Mouse (Mus musculus) mouse trophoblast stem cell (cell line): ENCODE measurements around the gene Stat5b.

Source experiments
- in situ Hi-C, 2 experiments: fragments of 300-500 bp; cut with MseI, MboI; formaldehyde crosslinking; loops; 2 replicates in 1 of 2; 3 replicates in 1 of 2; pipeline ENCODE4 v1.15.1; 2025

The Stat5b gene

DNA sequence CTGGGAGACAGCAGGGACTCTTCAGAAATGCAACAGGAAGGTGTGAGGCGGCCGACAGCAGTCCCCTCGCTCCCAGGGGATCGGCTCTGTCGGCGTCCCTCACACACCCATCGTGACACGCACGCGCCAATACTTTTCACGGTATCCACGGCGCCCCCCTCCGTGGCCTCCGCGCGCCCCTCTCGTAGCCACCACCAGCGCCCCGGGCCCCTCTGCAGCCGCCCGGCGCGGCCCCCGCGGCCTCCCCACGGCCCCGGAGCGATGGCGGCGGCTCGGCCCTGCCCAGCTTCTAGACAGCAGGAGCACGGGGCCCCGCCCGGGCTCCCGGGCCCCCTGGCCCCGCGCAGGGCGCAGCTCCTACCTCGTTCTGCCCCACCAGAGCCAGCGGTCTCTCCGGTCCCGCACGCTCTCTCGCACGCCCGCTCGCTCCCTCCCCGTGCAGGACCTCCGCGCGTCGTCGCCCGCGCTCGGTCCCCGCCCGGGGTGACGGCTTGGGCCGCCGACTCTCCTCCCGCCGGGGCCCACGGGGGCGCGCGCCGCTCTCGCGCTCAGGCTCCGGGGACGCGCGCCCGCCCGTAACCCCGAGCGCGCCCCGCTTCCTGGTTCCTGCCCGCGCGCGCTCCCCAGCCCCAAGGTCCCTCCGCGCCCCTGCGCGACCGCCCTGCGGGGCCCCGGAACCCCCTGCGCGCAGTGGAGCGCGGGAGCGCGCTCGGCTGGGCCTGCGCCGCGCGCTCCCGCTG, at the start of gene Stat5b:
Gene Stat5b (minus strand): TSS at position 687 of the 740 bp plus-strand sequence.
- in situ Hi-C loops = no loop called here

DNA sequence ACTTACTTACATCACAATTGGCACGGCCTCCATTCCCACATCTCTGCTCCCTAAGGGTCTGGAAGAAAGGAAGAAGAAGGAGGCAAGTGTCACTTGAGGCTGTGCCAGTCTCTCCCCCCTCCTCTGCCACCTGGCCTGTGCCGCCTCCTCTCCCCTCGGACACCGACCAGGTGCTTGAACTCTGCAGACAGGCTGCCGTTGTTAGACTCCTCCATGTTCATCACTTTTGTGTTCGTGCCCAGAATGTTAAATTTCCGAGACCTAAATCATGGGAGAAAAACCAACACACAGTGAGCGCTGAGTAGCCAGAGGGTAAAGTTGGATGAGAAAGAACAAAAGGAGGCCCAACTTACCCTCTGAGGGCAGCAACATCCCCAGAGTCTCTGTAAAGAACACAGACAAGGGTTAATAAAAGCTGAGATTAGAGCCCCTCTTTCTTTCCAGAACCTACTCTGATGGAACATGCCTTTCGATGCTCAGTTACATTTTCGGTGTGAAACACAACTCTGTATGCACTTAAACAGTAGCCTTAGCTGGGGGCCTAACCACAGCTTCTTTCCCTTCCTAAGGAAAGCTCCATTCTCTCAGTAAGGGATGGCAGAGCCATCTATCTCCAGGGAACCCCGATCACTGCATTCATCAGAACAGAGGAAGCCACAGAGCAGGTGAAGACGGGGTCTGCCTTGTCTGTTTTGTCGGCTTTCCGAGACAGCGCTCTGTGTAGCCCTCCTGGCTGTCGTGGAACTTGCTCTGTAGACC, 48.1 kb upstream of the Stat5b start:
- in situ Hi-C loops = no loop called here

DNA sequence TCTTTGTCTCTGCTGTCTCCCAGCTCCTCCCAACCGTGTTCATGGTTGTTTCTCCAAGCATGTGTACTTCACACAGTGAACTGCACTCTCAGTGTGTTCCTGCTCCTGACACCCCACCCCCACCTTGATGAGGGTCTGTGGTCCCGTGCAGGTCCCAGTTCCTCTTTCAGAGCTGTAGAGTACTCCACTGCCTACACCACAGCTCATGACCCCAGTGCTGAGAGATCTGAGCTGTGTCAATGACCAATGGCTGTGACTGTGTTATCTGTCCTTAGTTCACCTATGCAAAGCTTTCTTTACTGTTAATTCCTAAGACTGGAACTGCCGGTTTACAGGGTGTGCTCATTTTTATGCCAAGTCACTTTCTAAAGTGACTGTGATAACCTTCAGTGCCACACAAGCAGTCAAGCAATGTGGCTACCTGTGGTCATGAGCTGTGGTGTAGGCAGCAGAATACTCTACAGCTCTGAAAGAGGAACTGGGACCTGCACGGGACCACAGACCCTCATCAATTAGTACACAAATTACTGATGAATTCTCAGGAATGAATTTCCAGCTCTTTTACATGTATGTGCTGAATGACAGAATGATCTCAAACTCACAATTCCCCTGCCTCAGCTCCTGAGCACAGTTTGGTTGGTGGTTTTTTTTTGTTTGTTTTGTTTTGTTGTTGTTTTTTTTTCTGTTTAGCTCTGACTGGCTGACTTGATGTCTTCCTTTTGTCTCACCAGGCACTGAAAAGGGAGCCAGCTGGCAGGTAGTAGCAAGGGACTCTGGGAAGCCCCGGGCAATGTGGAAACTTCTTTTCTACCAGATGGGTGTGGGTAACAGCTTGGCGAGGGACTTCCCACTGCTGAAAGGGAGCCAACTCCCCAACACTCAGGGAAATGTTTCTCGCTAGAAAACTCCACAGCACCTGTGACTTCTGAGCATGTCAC, 47.0 kb upstream of the Stat5b start:
- in situ Hi-C loops = no loop called here

- in situ Hi-C loops = no loop called here
These were observed 45.6 kb upstream of the Stat5b start for GRCm38 (mm10) chr11:100896078-100896477.

DNA sequence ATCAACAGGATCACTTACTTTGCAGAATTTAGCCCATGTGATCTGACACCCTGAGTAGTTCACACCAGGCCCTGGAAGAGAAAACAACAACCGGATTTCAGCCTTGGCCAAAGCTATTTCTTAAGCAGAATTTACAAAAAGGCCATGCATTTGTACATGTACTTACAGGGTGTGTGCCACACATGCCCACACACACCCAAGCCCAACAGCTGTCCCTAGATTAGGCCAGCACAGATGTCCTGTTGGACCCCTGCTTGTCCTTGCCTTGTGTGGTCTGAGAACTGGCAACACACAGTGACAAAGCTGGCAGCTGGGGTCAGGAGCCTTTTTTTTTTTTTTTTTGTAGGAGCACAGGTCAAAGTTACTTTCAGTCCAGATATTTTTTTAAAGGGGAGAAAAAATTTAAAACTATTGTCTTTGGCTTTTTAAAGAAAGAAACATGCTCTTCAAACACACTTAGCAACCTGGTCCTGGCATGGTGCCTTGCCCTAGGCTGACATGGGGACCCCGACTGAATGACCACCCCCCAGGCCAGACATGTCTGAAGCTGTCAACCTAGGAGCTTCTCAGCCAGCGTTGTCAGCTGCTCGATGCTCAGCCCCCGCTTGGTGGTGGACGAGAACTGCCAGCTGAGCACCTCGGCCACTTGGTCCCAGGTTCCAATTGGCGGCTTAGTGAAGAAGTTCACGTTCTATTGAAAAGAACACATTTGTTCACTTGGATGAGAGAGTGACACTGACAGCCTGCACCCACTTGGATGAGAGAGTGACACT, 43.8 kb upstream of the Stat5b start:
- in situ Hi-C loops = loop anchor here (5.0 kb wide), 1 partner anchor 53 kb away; no protein-coding TSS in a partner anchor

DNA sequence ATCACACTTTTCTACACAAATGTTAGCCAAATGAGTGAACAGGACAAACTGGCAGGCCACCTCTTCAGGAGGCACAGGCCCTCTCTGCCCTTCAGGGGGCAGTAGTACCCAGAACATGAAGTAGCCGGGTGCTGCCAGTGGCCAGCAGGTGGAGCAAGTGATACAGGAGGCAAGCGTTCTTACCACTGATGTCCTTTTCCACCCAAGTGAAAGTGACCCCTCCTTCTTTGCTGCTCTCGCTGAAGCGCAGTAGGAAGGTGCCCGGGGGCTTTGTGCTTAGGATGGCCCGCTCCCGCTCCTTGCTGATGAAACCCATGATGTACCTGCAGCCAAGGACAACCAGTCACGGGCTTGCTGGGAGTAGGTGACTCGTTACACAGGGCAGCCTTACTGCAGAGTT, 43.0 kb upstream of the Stat5b start:
- in situ Hi-C loops = loop anchor here (5.0 kb wide), 1 partner anchor 54 kb away; no protein-coding TSS in a partner anchor

GRCm38 (mm10) chr11:100892435-100892834, 41.9 kb upstream of the Stat5b start:
- in situ Hi-C loops = loop anchor here (5.0 kb wide), 1 partner anchor 55 kb away; no protein-coding TSS in a partner anchor

DNA sequence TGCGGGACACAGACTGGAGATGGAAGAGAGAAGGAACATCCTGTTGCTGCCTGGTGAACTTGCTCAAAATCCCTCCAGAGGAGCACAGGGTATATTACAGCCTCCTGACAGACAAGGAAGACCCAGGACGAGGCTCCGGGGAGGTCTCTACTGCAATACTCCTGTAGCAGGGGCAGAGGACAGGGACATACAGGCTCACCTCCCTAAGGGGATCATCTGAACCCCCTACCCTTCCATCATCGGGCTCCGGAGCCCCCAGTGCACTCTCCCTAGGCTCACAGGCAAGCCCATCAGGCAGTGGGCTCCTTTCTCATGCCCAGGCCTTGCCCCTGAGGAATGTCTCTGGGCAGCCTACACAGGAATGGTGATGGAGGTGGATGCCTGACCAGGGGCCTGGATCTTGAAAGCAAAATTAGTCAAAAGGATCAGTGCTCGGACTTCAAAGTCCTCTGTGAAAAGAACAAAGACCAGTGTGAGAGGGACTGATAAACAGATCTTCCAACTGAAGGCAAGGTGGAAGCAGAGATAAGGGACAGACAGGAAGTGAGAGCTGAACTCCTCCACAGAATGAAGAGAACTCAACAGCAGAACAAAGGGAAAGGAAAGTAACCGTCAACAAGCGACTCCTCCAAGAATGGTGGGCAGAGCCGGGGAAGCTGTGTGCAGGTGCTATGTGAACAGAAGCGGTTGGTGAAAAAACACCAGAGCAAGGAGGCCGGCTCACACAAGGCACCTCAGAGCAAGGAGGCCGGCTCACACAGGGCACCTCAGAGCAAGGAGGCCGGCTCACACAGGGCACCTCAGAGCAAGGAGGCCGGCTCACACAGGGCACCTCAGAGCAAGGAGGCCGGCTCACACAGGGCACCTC, 41.0 kb upstream of the Stat5b start:
- in situ Hi-C loops = loop anchor here (5.0 kb wide), 1 partner anchor 56 kb away; no protein-coding TSS in a partner anchor

- in situ Hi-C loops = loop anchor here (5.0 kb wide), 1 partner anchor 57 kb away; no protein-coding TSS in a partner anchor
These were observed 40.0 kb upstream of the Stat5b start for GRCm38 (mm10) chr11:100890481-100890880.

DNA sequence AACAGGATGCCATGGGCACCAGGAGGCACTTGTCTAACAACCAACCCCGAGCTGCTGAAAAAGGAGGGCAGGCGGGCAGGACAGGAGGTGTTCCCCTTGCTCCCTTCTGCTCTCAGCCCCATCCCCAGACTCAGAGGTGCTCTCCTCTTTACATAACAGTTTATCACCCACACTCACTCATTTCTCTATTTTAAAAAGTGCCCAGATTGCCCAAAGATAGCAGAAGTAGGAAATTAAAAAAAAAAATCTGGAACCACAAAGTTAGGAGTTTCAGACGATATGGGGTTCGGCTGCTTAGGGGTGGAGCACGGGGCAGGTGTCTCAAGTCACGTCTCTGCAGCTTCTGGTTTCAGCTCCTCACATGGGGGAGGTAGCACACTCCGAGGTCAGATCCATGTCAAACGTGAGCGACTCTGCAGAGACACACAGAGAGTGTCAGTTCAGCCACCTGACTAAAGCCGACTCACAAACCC, 37.9 kb upstream of the Stat5b start:
- in situ Hi-C loops = no loop called here

DNA sequence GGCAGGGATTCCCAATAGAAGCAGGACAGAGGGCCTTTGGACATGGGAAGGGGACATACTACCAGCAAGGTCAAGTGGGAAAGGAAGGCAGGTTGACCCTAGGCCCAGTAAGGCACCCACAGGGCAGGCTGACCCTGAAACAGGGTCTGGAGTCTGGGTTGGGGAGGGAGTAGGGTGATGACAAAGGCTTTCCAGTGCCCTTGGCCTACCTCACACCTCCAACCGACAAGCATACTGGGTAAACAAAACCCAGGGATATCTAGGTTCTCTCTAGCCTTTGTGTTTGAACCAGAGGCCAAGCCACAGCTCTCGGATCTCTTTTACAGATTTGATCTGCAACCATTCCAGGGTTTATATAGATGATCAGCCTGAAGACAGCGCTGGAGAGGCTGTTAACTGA, 37.2 kb upstream of the Stat5b start:
- in situ Hi-C loops = no loop called here

DNA sequence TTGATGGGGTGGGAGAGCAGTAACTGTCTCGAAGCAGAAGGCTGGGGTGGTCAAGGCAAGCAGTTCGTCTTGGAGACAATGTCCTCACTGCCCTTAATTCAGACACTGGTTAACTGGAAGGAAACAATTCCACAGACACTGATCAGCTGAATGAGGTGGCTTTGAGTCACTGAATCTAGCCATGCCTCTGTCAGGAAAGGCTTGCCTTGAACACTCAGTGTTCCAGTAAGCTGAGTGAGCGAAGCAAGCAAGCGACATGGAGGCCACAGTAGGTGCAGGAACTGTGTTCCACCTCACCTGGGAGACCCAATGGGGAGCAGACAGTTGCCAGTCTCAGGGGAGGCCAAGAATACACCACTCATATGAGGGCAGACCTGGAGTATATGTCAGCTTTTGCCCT, 36.7 kb upstream of the Stat5b start:
- in situ Hi-C loops = no loop called here

- in situ Hi-C loops = no loop called here
These were observed 35.7 kb upstream of the Stat5b start for GRCm38 (mm10) chr11:100886188-100886740.

- in situ Hi-C loops = no loop called here
These were observed 34.9 kb upstream of the Stat5b start for GRCm38 (mm10) chr11:100885472-100885871.

DNA sequence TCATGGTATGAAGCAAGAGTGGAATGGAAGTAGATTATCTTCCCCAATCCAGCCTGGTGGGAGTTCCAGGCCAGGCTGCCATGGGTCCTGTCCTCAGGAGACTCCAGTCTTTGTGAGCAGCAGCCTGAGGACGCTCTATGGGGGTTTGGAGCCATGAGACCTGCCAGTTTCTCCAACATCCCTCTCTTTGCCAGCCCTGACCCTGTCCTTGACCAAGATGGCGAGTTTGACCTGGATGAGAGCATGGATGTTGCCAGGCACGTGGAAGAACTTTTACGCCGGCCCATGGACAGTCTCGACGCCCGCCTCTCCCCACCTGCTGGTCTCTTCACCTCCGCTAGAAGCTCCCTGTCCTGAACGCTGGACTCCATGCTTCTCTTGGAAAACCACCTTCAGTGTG, 33.1 kb upstream of the Stat5b start:
- in situ Hi-C loops = no loop called here

DNA sequence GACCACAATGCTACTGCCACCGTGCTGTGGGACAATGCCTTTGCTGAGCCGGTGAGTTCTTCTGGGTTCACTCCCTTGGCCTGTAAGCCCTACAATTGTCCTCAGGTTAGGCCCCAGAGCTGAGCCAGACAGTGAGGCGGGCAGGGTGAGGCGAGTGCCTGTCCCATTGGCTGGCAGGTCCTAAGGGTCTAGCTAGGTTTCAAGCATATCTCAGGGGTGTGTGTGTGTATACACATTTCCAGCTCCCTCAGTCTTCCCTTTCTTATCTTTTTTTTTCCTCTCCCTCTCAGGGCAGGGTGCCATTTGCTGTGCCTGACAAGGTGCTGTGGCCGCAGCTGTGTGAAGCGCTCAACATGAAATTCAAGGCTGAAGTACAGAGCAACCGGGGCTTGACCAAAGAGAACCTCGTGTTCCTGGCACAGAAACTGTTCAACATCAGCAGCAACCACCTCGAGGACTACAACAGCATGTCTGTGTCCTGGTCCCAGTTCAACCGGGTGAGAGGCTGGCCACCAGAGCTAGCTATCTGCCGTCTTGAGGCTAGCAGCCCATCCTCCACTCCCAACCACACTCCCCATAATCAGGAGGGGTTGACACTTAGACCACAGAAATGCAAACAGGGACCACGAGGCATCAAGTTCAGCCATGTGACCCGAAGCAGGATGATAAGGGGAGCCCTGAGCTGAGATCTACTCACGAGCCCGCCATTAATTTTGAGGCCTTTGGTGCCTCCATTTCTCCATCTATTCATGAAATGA, 29.0 kb upstream of the Stat5b start:
- in situ Hi-C loops = no loop called here

GRCm38 (mm10) chr11:100875761-100876160, 25.2 kb upstream of the Stat5b start:
- in situ Hi-C loops = no loop called here

GRCm38 (mm10) chr11:100870968-100871350, 20.4 kb upstream of the Stat5b start:
- in situ Hi-C loops = no loop called here
